ENCODE assay signal across 25 mouse cellular contexts in genomic region chr3:31123098-31123497, GRCm38 (mm10).
"Had no signal": no experiment of that assay in that cellular context is flagged by ENCODE, and none has a peak within 500 bp of the region (broad histone marks: within the 10 kb centered on the region; RNA-seq: fewer than 3 reads in every experiment).

No protein-coding gene starts in this region.

- H3K9me3 ChIP-seq: heart, embryonic 13.5 days; heart, embryonic 15.5 days; hindbrain, embryonic 13.5 days; hindbrain, embryonic 15.5 days; kidney, embryonic 15.5 days; limb, embryonic 13.5 days; limb, embryonic 15.5 days had no signal

- H3K27ac ChIP-seq: heart, adult 2 months; heart, embryonic 13.5 days; heart, embryonic 15.5 days; hindbrain, embryonic 13.5 days; hindbrain, embryonic 15.5 days; hindbrain, postnatal 0 days; kidney, embryonic 15.5 days; kidney, postnatal 0 days; limb, embryonic 13.5 days; limb, embryonic 15.5 days had no signal

- H3K27me3 ChIP-seq: heart, embryonic 13.5 days; heart, embryonic 15.5 days; hindbrain, embryonic 13.5 days; hindbrain, embryonic 15.5 days; kidney, embryonic 15.5 days; limb, embryonic 13.5 days; limb, embryonic 15.5 days had no signal

- H3K4me3 ChIP-seq: heart, adult 2 months; heart, embryonic 13.5 days; heart, embryonic 15.5 days; hindbrain, embryonic 13.5 days; hindbrain, embryonic 15.5 days; kidney, embryonic 15.5 days; limb, embryonic 13.5 days; limb, embryonic 15.5 days had no signal

- H3K4me2 ChIP-seq: heart, embryonic 11.5 days; heart, embryonic 13.5 days; heart, embryonic 15.5 days; hindbrain, embryonic 13.5 days; hindbrain, embryonic 15.5 days; kidney, embryonic 15.5 days; limb, embryonic 13.5 days; limb, embryonic 15.5 days had no signal

- ATAC-seq: forebrain, postnatal 0 days; hindbrain, postnatal 0 days had no signal

- DNase-seq: forebrain, postnatal 0 days; gastrocnemius, postnatal 14 days; gastrocnemius, postnatal 36 days; heart, adult 11 months; heart, adult 2 months; heart, postnatal 14 days; heart, postnatal 36 days; kidney, adult 11 months; kidney, adult 2 months; kidney, adult 9 months; kidney, postnatal 14 days; kidney, postnatal 36 days; layer of hippocampus, adult 9-11 months; layer of hippocampus, postnatal 36 days; left cerebral cortex, postnatal 4 days had no signal

- H3K9ac ChIP-seq: forebrain, postnatal 0 days; heart, embryonic 13.5 days; heart, embryonic 15.5 days; hindbrain, embryonic 13.5 days; hindbrain, embryonic 15.5 days; kidney, embryonic 15.5 days; limb, embryonic 13.5 days; limb, embryonic 15.5 days had no signal

- H3K4me1 ChIP-seq: hindbrain, embryonic 13.5 days; hindbrain, embryonic 15.5 days; limb, embryonic 13.5 days; limb, embryonic 15.5 days had no signal
